29 mouse cellular contexts compared by ENCODE assay signal in the genomic region with DNA sequence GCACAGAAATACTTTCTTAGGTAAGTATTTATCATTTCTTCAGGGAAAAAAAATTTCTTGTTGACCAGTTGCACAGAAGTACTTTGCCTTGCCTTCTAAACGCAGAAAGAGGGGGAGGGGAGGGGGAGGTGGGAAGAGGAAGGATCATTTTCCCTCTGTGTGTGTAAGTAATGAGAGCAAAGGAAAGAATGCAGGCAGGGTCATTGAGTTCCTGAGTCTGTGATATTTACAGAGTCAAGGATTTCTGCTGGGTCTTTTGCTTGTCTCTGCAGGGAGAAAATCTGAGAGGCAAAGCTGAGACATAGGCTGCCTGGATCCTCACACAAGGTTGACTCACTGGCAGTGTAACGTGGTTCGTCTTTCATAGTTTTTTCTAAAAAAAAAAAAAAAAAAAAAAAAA.
DNase-seq lines count a peak whose midpoint lies in the region; ATAC-seq and TF ChIP-seq lines count a peak whose summit lies in the region.
"Had no signal": no experiment of that assay in that cellular context is flagged by ENCODE, and none has a peak within 500 bp of the region (broad histone marks: within the 10 kb centered on the region; RNA-seq: fewer than 3 reads in every experiment).

No protein-coding gene starts in this region.

- H3K9me3 ChIP-seq in heart, embryonic 16.5 days (replicated peaks; ENCODE audit: control insufficient read depth, low read length): no peaks in the 10 kb centered on the region; the same call in 1 of the 2 replicates
- no peaks in the 10 kb centered on the region for H3K9me3 ChIP-seq in lung, embryonic 14.5 days (ENCODE audit: low read depth, low read length)
- H3K9me3 ChIP-seq: midbrain, embryonic 13.5 days; neural tube, embryonic 12.5 days; stomach, embryonic 15.5 days had no signal

- H3K9ac ChIP-seq in heart, embryonic 16.5 days (ENCODE audit: low read length): no peak overlapping the region
- H3K9ac ChIP-seq in lung, embryonic 14.5 days: no peak overlapping the region
- H3K9ac ChIP-seq: limb, embryonic 12.5 days; liver, postnatal 0 days; midbrain, embryonic 13.5 days; neural tube, embryonic 12.5 days; stomach, embryonic 15.5 days had no signal

- H3K4me3 ChIP-seq in heart, embryonic 16.5 days (ENCODE audit: low read length): no peak overlapping the region
- no peak overlapping the region for H3K4me3 ChIP-seq in lung, embryonic 14.5 days (ENCODE audit: low read depth, low read length)
- H3K4me3 ChIP-seq: forebrain, embryonic 10.5 days; hindbrain, embryonic 10.5 days; limb, embryonic 12.5 days; megakaryocyte, embryonic 14.5 days; midbrain, embryonic 13.5 days; neural tube, embryonic 12.5 days; stomach, embryonic 15.5 days had no signal

- no peaks in the 10 kb centered on the region for H3K36me3 ChIP-seq in heart, embryonic 16.5 days (ENCODE audit: control insufficient read depth, insufficient read depth)
- H3K36me3 ChIP-seq in lung, embryonic 14.5 days (ENCODE audit: insufficient read depth): no peaks in the 10 kb centered on the region
- H3K36me3 ChIP-seq: forebrain, embryonic 10.5 days; hindbrain, embryonic 10.5 days; limb, embryonic 12.5 days; midbrain, embryonic 13.5 days; neural tube, embryonic 12.5 days; stomach, embryonic 15.5 days had no signal

- peaks cover 6% of the 10 kb centered on the region for H3K4me1 ChIP-seq in heart, embryonic 16.5 days (ENCODE audit: control insufficient read depth, insufficient read depth, low read length)
- H3K4me1 ChIP-seq in lung, embryonic 14.5 days (ENCODE audit: insufficient read depth): peaks cover 1% of the 10 kb centered on the region
- H3K4me1 ChIP-seq: neural tube, embryonic 12.5 days had no signal

- no peak for DNase-seq in heart, adult 11 months
- peak; percentile 39 for DNase-seq in lung, embryonic 14.5 days
- no peak for DNase-seq in lung, postnatal 4 days
- DNase-seq in embryo, embryonic 11 days: peak; percentile 54
- DNase-seq in yolk sac, embryonic 10.5 days (ENCODE audit: low spot score): peak; percentile 76
- no peak for DNase-seq in right cerebral cortex, postnatal 4 days
- DNase-seq: adrenal gland, postnatal 10 days; cerebellum, adult 11 months; cerebellum, adult 9-11 months; gastrocnemius, postnatal 10 days; heart, postnatal 10 days; kidney, postnatal 4 days; liver, postnatal 0 days; retina, postnatal 1 day; right cerebral cortex, postnatal 25 days; thymus, postnatal 25 days had no signal

- WGBS in heart, embryonic 16.5 days: 38% methylated on average over 3 of the region's 3 CpGs
- WGBS in lung, embryonic 14.5 days: 8% methylated on average over 3 of the region's 3 CpGs

- ATAC-seq in heart, embryonic 16.5 days (replicated peaks; ENCODE audit: extremely low read depth, insufficient read depth, low FRiP score): no peak
- ATAC-seq in lung, embryonic 14.5 days (ENCODE audit: insufficient read depth): peak; percentile 38; the same call in 1 of the 2 replicates
- ATAC-seq: activated CD4-positive, CD25-positive, alpha-beta regulatory T cell, adult 4 months; forebrain, embryonic 16.5 days; hindbrain, embryonic 16.5 days; intestine, postnatal 0 days; liver, postnatal 0 days; midbrain, embryonic 13.5 days had no signal

- TF ChIP-seq CTCF in lung, embryonic 14.5 days (IDR thresholded peaks at IDR 0.05; ENCODE audit: low read depth): no peak

- 0 out of 2 replicates have a peak overlapping the region, but pooled peaks have one; percentile 13 for H3K27ac ChIP-seq in heart, embryonic 16.5 days (ENCODE audit: low read length)
- H3K27ac ChIP-seq in lung, embryonic 14.5 days (ENCODE audit: low read depth): no peak overlapping the region
- H3K27ac ChIP-seq: forebrain, embryonic 10.5 days; hindbrain, embryonic 10.5 days; limb, embryonic 12.5 days; midbrain, embryonic 13.5 days; neural tube, embryonic 12.5 days; stomach, embryonic 15.5 days had no signal

- no peaks in the 10 kb centered on the region for H3K27me3 ChIP-seq in heart, embryonic 16.5 days (ENCODE audit: control insufficient read depth, insufficient read depth, low read length)
- H3K27me3 ChIP-seq in lung, embryonic 14.5 days (ENCODE audit: insufficient read depth, low read length): no peaks in the 10 kb centered on the region
- H3K27me3 ChIP-seq: limb, embryonic 12.5 days; midbrain, embryonic 13.5 days; neural tube, embryonic 12.5 days; stomach, embryonic 15.5 days had no signal

- no peak overlapping the region for H3K4me2 ChIP-seq in heart, embryonic 16.5 days (ENCODE audit: low read depth, low read length)
- no peak overlapping the region for H3K4me2 ChIP-seq in lung, embryonic 14.5 days
- H3K4me2 ChIP-seq: limb, embryonic 12.5 days; liver, embryonic 11.5 days; midbrain, embryonic 13.5 days; neural tube, embryonic 12.5 days; stomach, embryonic 15.5 days had no signal

Comparison
In these comparisons a context has a peak if more than half of its experiments do, and no peak if none do; other contexts are left out.
1. DNase-seq: peak in lung, embryonic 14.5 days (single experiment), embryo, embryonic 11 days (single experiment) and yolk sac, embryonic 10.5 days (single experiment); none in heart, adult 11 months (single experiment), lung, postnatal 4 days (0 of 2) and right cerebral cortex, postnatal 4 days (single experiment).